Mouse (Mus musculus): ENCODE measurements around the gene Acap2. TPM values are rescaled to one million over a fixed set of nuclear protein-coding genes. Genes with fewer than 3 reads are reported as not detected.

Acap2 gene
- 7.4 and 8.6 TPM in 2 replicates for polyA plus RNA-seq (2015; fragmentation: Nextera tagmentation; extraction: Ambion mirVana)

GRCm38 (mm10) chr16:31200790-31201567, at the start of gene Acap2:
Gene Acap2, minus strand, starts transcription at chr16:31201245.

GRCm38 (mm10) chr16:31081125-31081664, 119.8 kb downstream of the Acap2 start, which contains the start of gene Xxylt1:
Gene Xxylt1, minus strand, starts transcription at chr16:31081432.

Other genes starting within 250 kb of the Acap2 start
- 4.3 TPM in 2 replicates for gene Xxylt1, start 119.8 kb downstream of the Acap2 start, polyA plus RNA-seq (2015; fragmentation: Nextera tagmentation; extraction: Ambion mirVana)
- 104 and 110 TPM in 2 replicates for gene Ppp1r2, start 74.0 kb upstream of the Acap2 start, polyA plus RNA-seq (2015; fragmentation: Nextera tagmentation; extraction: Ambion mirVana)
- gene Apod, start 113.6 kb upstream of the Acap2 start, polyA plus RNA-seq (2015; fragmentation: Nextera tagmentation; extraction: Ambion mirVana), result 28.3 and 36.9 TPM in 2 replicates
- gene Bdh1, start 221.0 kb upstream of the Acap2 start, polyA plus RNA-seq (2015; fragmentation: Nextera tagmentation; extraction: Ambion mirVana), result 1.0 and 2.0 TPM in 2 replicates

All from skeletal muscle tissue, postnatal 0 days (tissue).